Mouse (Mus musculus) right cerebral cortex, postnatal 4 days (tissue): ENCODE measurements around the gene Hist1h2ag.
"Not testable (repeated sequence)": the region's sequence is repeated elsewhere in the genome, so short reads cannot be mapped to it uniquely, and the experiment has no call there.

Source experiments
- DNase-seq: peaks from one replicate; pipeline ENCODE4 v3.0.0-alpha.2; 2022

Hist1h2ag gene

GRCm38 (mm10) chr13:22042568-22043502 is at the start of gene Hist1h2ag, which contains the start of gene Hist1h2bj:
Gene Hist1h2ag (minus strand): TSS chr13:22042944.
Gene Hist1h2bj (plus strand): TSS chr13:22043214.
- DNase-seq = peak; percentile 57

GRCm38 (mm10) chr13:22084140-22084539 is 41.4 kb upstream of the Hist1h2ag start, which contains the start of gene Vmn1r188:
Gene Vmn1r188 (plus strand): TSS chr13:22084440.
- not testable (repeated sequence) for DNase-seq

DNA sequence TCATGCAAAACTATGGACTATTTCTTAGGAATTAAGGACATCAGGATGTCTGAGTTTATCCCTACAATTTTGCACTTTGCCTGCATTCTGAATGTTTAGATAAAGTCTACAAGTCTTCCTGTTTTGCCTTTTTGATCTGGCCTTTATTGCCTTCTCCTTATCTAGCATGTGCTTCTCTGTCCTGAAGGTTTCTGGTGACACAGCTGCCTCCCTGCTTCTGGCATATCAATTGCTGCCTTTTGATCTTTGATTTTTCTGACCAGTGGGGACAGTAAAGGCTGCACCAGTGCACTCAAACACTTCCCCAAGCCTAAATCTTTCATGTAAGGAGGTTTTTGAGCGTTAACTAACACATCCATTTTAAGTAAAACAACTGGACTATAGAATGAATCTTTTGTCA is 20.7 kb upstream of the Hist1h2ag start:
- DNase-seq = no peak

DNA sequence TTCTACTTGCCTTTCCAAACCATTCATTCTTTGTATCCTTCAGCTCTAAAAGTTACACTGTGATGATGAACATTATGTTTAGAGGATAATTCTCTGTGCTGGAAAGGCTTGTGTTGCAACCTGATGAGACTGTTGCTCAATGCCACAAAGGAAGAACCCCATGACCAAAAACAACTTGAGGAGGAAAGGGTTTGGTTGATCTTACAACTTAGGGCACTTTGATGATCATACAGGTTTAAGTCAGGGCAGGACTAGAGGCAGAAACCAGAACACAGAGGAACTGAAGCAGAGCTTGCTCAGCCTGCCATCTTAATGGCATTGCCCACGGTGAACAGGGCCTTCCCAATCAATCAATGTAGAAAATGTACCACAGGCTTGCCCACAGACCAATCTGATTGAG is 18.7 kb upstream of the Hist1h2ag start:
- no peak for DNase-seq

DNA sequence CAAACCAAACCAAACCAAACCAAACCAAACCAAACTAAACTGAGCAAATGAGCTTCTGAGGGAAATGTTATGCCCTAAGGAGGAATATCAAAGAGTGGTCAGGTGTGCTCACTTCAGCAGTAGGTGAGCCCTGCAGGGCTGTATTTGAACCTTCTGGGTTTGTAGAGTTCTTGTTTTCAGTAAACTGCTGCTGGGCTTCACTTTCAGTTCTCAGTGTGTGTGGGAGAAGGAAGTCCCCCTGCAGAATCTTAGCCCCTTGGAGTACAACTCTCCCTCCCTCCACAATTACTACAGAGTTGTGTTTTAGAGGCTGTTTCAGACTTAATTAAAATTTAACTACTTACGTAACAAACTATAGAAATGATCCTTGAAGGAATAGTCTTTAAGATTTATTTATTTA is 11.0 kb upstream of the Hist1h2ag start:
- DNase-seq = no peak

GRCm38 (mm10) chr13:22051523-22051859 is 8.7 kb upstream of the Hist1h2ag start:
- no peak for DNase-seq

GRCm38 (mm10) chr13:22050591-22051522 is 8.1 kb upstream of the Hist1h2ag start:
- peak; percentile 89 for DNase-seq

- DNase-seq = peak; percentile 54
These were observed 7.1 kb upstream of the Hist1h2ag start for GRCm38 (mm10) chr13:22049737-22050440.

- no peak for DNase-seq
These were observed 6.3 kb upstream of the Hist1h2ag start for GRCm38 (mm10) chr13:22049041-22049440.

GRCm38 (mm10) chr13:22045311-22045710 is 2.6 kb upstream of the Hist1h2ag start:
- no peak for DNase-seq

DNA sequence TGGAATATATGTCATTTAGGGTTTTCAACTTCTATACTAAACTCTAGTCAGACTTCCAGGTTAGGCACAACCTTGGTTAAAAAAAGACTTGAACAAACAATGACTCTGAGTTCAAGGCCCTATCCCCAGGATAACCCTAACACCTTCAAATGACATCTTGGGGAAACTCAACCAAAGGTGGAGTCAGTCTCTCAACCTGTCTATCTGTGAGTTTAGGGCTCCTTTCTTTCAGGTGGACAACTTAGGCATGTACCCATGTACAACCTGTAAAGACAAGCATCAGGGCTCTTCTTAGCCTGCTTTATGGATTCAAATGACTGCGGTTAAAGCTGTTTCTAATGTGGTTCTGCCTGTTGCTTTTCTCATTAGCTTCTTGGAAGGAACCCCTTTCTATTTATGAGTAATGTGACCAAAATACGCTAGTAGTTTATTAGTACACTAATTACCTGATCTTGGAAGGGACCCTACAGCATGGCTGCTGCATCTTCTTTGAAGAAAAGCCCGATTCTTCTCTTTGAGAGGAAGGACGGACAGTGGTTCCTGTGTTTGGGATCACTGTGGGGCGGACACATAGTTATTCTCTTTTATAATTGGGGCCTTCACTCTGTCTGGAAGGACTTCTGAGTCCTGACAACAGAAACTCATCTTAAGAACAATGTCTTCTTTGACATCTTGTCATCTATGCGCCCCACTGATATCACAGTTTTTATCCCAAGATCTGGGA is 1.9 kb upstream of the Hist1h2ag start:
- no peak for DNase-seq

DNA sequence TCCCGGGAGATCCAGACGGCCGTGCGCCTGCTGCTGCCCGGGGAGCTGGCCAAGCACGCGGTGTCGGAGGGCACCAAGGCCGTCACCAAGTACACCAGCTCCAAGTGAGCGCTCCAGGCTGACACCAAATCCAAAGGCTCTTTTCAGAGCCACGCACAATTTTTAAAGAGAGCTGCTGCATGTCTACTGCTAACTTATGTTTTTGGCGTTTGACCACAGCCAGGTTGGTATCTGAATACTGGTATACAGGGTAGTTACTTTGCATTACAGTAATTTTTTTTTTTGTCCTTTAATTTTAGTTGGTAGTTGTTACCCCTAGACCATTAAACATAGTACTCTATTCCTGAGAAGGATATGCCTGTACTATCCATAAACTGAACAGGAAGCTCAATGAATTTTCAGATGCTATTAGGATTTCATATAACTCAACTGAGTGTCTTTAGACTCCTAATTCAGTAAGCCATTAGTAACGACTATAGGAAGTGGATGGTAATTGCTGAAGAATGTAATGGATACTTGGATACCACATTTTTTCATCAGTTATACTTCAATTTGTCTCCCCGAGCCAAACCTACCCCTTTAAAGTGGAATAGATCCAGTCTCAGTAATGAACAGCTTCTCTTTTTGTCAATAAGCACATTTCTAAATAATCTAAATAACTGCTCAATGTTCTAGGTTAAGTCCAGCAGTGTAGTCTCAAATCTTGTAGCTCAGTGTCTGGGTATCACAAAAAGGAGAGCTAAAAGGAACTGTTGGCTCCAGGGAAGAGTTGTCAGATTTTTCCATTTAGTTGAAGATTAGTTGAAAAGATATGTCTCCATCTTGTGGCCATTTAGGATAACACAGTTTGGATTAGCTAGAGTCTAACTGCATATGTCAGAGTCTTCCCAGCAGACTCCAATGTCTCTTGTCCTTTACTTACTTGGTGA is 1.0 kb upstream of the Hist1h2ag start:
- no peak for DNase-seq

GRCm38 (mm10) chr13:22041651-22042567 is 835 bp downstream of the Hist1h2ag start:
- no peak for DNase-seq

DNA sequence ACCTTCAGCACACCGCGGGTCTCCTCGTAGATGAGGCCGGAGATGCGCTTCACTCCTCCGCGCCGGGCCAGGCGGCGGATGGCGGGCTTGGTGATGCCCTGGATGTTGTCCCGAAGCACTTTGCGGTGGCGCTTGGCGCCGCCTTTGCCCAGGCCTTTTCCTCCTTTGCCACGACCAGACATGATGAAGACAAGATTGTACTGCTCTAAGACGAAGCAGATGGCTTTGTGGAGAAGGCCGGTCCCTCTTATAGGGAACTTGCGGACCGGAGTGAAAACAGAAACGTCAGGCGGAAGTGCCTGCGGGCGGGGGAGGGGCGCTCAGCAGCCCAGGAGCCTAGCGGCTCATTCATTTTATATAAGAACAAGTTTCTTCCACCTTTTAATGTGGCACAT is 1.6 kb downstream of the Hist1h2ag start, which contains the start of gene Hist1h4i:
Gene Hist1h4i, minus strand, starts transcription at position 221 of the 395 bp plus-strand sequence.
- DNase-seq = peak; percentile 96

- no peak for DNase-seq
These were observed 2.1 kb downstream of the Hist1h2ag start for GRCm38 (mm10) chr13:22040464-22041141.

DNA sequence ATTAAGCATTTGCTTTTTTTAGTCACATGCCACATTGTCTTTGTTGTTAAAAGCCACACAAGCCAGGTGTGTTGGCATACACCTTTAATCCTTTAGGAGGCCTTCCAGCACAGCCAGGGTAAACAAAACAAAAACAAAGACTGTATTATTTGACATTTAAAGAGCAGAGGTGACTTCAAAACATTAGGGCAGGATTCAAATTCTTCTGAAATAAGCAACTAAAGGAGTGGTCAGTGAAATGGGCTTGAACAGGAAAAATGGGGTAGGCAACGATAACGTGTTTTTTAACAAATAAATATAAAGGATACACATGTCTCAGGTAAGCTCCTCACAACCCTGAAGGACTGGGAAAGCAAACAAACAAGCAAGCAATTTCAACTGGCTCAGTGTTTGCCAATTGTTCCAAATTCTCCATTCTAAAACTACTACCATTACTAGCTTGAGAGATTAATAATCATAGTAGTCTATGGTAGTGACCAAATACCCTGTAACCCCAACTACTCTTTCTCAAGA is 2.7 kb downstream of the Hist1h2ag start:
- no peak for DNase-seq

DNA sequence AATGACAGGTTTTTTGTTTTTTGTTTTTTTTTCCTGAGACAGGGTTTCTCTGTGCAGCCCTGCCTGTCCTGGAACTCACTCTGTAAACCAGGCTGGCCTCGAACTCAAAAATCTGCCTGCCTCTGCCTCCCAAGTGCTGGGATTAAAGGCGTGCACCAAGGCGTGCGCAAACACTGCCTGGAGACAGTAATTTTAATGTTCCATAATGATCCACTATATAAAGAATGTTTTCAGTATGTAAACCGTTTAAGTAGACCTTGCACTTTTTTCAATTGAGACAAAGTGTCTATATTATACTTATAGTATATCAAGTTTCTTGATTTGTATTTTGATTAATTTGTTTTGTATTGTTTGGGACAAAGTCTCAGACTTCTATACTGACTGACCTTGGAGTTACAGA is 3.4 kb downstream of the Hist1h2ag start:
- DNase-seq = no peak

DNA sequence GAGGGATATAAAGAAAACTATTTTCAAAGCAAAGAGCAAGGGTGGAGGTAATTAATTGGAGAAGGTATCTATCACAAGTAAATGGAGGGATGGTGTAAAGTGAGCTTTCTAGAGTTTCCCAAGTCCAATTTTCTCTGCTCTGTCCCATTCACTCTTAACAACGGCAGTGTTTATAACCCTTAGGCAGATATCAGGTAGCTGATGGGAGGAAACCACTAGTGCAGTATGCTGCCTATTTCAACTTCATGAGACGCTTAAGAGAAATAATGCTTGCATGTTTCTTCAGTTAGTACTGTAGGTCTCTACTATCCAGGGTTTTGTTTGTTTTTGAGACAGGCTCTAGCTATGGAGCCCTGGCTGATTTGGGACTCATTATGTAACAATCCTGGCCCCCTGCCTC is 5.3 kb downstream of the Hist1h2ag start:
- DNase-seq = no peak

DNA sequence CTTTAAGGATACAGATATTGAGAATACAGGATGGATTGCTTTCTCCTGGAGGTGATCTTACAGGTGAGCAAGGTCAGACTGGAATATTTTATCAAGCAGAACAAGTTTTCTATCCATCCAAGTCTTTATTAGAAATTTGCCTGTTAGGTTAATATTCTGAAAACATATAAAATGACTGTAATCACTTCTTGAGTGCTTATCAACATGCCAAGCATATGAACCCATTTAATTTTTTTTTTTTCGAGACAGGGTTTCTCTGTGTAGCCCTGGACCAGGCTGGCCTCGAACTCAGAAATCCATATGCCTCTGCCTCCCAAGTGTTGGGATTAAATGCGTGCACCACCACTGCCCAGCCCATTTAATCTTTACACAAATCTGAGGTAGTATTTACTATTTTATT is 5.8 kb downstream of the Hist1h2ag start:
- no peak for DNase-seq
